8 mouse cellular contexts compared by ENCODE assay signal in genomic region chr1:128358916-128359553, GRCm38 (mm10). TPM values are rescaled to one million over a fixed set of nuclear protein-coding genes. Genes with fewer than 3 reads are reported as not detected.
DNase-seq lines count a peak whose midpoint lies in the region; ATAC-seq and TF ChIP-seq lines count a peak whose summit lies in the region.

No protein-coding gene starts in this region.

- no peaks in the 10 kb centered on the region for H3K27me3 ChIP-seq in heart, embryonic 15.5 days
- H3K27me3 ChIP-seq in ES-Bruce4 (ENCODE audit: control insufficient read depth, insufficient read depth, low read length, poor library complexity, severe bottlenecking): no peaks in the 10 kb centered on the region
- no peaks in the 10 kb centered on the region for H3K27me3 ChIP-seq in intestine, embryonic 14.5 days (replicated peaks; ENCODE audit: control insufficient read depth, insufficient read depth, low read length)

- peaks cover 28% of the 10 kb centered on the region; the same call in 1 of the 2 replicates for H3K36me3 ChIP-seq in heart, embryonic 15.5 days
- peaks cover 39% of the 10 kb centered on the region for H3K36me3 ChIP-seq in ES-Bruce4 (ENCODE audit: control insufficient read depth, insufficient read depth, low read length, poor library complexity, severe bottlenecking)
- H3K36me3 ChIP-seq in intestine, embryonic 14.5 days (ENCODE audit: control insufficient read depth, insufficient read depth, low read length): peaks cover 51% of the 10 kb centered on the region
- peaks cover 19% of the 10 kb centered on the region for H3K36me3 ChIP-seq in macrophage (ENCODE audit: inconsistent target)

- WGBS in heart, embryonic 15.5 days: under 1% methylated on average over 35 of the region's 35 CpGs
- WGBS in intestine, embryonic 14.5 days: under 1% methylated on average over 35 of the region's 35 CpGs
- under 1% methylated on average over 30 of the region's 35 CpGs for WGBS in macrophage (ENCODE audit: missing documents)

- no peak for TF ChIP-seq EP300 in ES-Bruce4 (IDR thresholded peaks at IDR 0.05; ENCODE audit: insufficient read depth, low read depth, low read length)

- TF ChIP-seq CTCF in ES-Bruce4 (IDR thresholded peaks at IDR 0.05; ENCODE audit: low read depth, low read length): no peak

- H3K4me1 ChIP-seq in heart, embryonic 15.5 days (replicated peaks): peaks cover 33% of the 10 kb centered on the region
- H3K4me1 ChIP-seq in ES-Bruce4 (ENCODE audit: control insufficient read depth, insufficient read depth, low read length): no peaks in the 10 kb centered on the region
- H3K4me1 ChIP-seq in intestine, embryonic 14.5 days (replicated peaks; ENCODE audit: control insufficient read depth, insufficient read depth, low read length): peaks cover 18% of the 10 kb centered on the region

- intact Hi-C loops in heart, postnatal 10 days (cut with DNase I): no loop called here

- H3K9me3 ChIP-seq in heart, embryonic 15.5 days (replicated peaks): no peaks in the 10 kb centered on the region
- no peaks in the 10 kb centered on the region for H3K9me3 ChIP-seq in ES-Bruce4 (replicated peaks; ENCODE audit: control insufficient read depth, insufficient read depth, low read length, poor library complexity, severe bottlenecking)
- no peaks in the 10 kb centered on the region for H3K9me3 ChIP-seq in intestine, embryonic 14.5 days (ENCODE audit: control insufficient read depth, low read length)

- H3K9ac ChIP-seq in heart, embryonic 15.5 days: peak overlapping the region; percentile 77
- peak overlapping the region; percentile 96 for H3K9ac ChIP-seq in ES-Bruce4 (ENCODE audit: low read depth, poor library complexity, severe bottlenecking)
- peak overlapping the region; percentile 86 for H3K9ac ChIP-seq in intestine, embryonic 14.5 days (ENCODE audit: low read length)

- peak overlapping the region; percentile 94 for H3K27ac ChIP-seq in heart, embryonic 15.5 days
- peak overlapping the region; percentile 83 for H3K27ac ChIP-seq in ES-Bruce4 (ENCODE audit: insufficient read depth, low read length)
- H3K27ac ChIP-seq in intestine, embryonic 14.5 days (ENCODE audit: low read depth): peak overlapping the region; percentile 95
- peak overlapping the region; percentile 60 for H3K27ac ChIP-seq in macrophage

- no peak for DNase-seq in heart, postnatal 10 days
- peak; percentile 11 for DNase-seq in c-Kit-positive CD71-positive TER-119-negative erythroid progenitor cells, embryonic 14.5 days (ENCODE audit: low read depth)
- DNase-seq in intestine, embryonic 14.5 days (ENCODE audit: low spot score): no peak
- no peak for DNase-seq in T-cell, adult 2 months (ENCODE audit: low spot score)

- peaks cover 43% of the 10 kb centered on the region for H3K79me2 ChIP-seq in macrophage (ENCODE audit: inconsistent target)

- peak overlapping the region; percentile 87 for H3K4me3 ChIP-seq in heart, embryonic 15.5 days
- H3K4me3 ChIP-seq in ES-Bruce4 (ENCODE audit: low read depth, low read length): peak overlapping the region; percentile 98
- H3K4me3 ChIP-seq in intestine, embryonic 14.5 days (ENCODE audit: low read depth, low read length): peak overlapping the region; percentile 86
- peak overlapping the region; percentile 60 for H3K4me3 ChIP-seq in macrophage (ENCODE audit: inconsistent target)

- peak overlapping the region; percentile 84 for H3K4me2 ChIP-seq in heart, embryonic 15.5 days
- peak overlapping the region; percentile 61 for H3K4me2 ChIP-seq in intestine, embryonic 14.5 days (ENCODE audit: low read length)

- peak; percentile 72 for ATAC-seq in heart, embryonic 15.5 days (replicated peaks; ENCODE audit: insufficient number of reproducible peaks, insufficient read depth, low FRiP score, low read depth)
- ATAC-seq in intestine, embryonic 14.5 days (replicated peaks; ENCODE audit: low FRiP score, low TSS enrichment, low read depth): peak; percentile 84
- no peak for ATAC-seq in monocyte, adult 5-6 weeks (replicated peaks; ENCODE audit: insufficient number of reproducible peaks, low FRiP score, low TSS enrichment, poor library complexity, severe bottlenecking)

- TF ChIP-seq POLR2A in ES-Bruce4 (IDR thresholded peaks at IDR 0.05; ENCODE audit: insufficient read depth, low read length): no peak

RNA-seq across cellular contexts. Expression of gene Mcm6, which starts 0.4 kb away (rescaled TPM):
- 118 and 153 TPM in 2 replicates for polyA plus RNA-seq in heart, embryonic 15.5 days (2015; fragmentation: Nextera tagmentation; extraction: Ambion mirVana)
- 10 to 100 TPM; 28.1 to 34.9 TPM for total RNA-seq in heart, postnatal 10 days (2021)
- polyA plus RNA-seq in ES-Bruce4 (2011; ENCODE audit: insufficient read depth, insufficient read length, low read depth, missing spikeins): 206 and 215 TPM in 2 replicates
- 284 and 298 TPM in 2 replicates for polyA plus RNA-seq in intestine, embryonic 14.5 days (2014; fragmentation: Nextera tagmentation; extraction: Ambion mirVana)
- 10 to 100 TPM in 17 of 26 experiments, 1 to 10 TPM in 9; 3.0 to 37.9 (median 18.3) TPM for total RNA-seq in macrophage (2018; cell fraction: chromatin; rRNA removed)
- 10 to 100 TPM; 24.7 to 56.7 (median 34.3) TPM for total RNA-seq in macrophage (2018; cell fraction: cytosol; rRNA removed)
- 100 to 1,000 TPM in 1 of 26 experiments, 10 to 100 TPM in 22, 1 to 10 TPM in 3; 9.7 to 130 (median 21.4) TPM for total RNA-seq in macrophage (2018; cell fraction: nucleus; rRNA removed)
- 23.2 to 176 TPM (median 54.1 TPM) in 3 replicates for polyA plus RNA-seq in macrophage (2018)
- 50.1 to 76.0 TPM (median 57.7 TPM) in 3 replicates for total RNA-seq in monocyte, adult 5-6 weeks (2017)

RNA-seq across cellular contexts. Expression of gene Lct, which starts 30.9 kb away (rescaled TPM):
- polyA plus RNA-seq in heart, embryonic 15.5 days (2015; fragmentation: Nextera tagmentation; extraction: Ambion mirVana): 0.03 and 0.08 TPM in 2 replicates
- total RNA-seq in heart, postnatal 10 days (2021): under 1 TPM in 1 of 2 experiments, not detected in 1; 0.07 TPM
- polyA plus RNA-seq in ES-Bruce4 (2011; ENCODE audit: insufficient read depth, insufficient read length, low read depth, missing spikeins) (0.22 TPM in 1 of 2 replicates, not detected in the other), macrophage (2018) (0.10 TPM in 1 of 3 replicates, not detected in the others)
- 0.31 TPM in 2 replicates for polyA plus RNA-seq in intestine, embryonic 14.5 days (2014; fragmentation: Nextera tagmentation; extraction: Ambion mirVana)
- total RNA-seq in macrophage (2018; cell fraction: chromatin; rRNA removed): 1 to 10 TPM in 1 of 26 experiments, under 1 TPM in 18, not detected in 7; 0.09 to 1.9 (median 0.53) TPM
- total RNA-seq in macrophage (2018; cell fraction: cytosol; rRNA removed): under 1 TPM in 11 of 26 experiments, not detected in 15; 0.03 to 0.19 (median 0.05) TPM
- 1 to 10 TPM in 1 of 26 experiments, under 1 TPM in 18, not detected in 7; 0.06 to 1.2 (median 0.17) TPM for total RNA-seq in macrophage (2018; cell fraction: nucleus; rRNA removed)
- total RNA-seq in monocyte, adult 5-6 weeks (2017): not detected in 3 replicates

RNA-seq across cellular contexts. Expression of gene Dars, which starts 58.1 kb away (rescaled TPM):
- polyA plus RNA-seq in heart, embryonic 15.5 days (2015; fragmentation: Nextera tagmentation; extraction: Ambion mirVana): 96.1 and 99.2 TPM in 2 replicates
- total RNA-seq in heart, postnatal 10 days (2021): 10 to 100 TPM; 54.7 to 60.1 TPM
- polyA plus RNA-seq in ES-Bruce4 (2011; ENCODE audit: insufficient read depth, insufficient read length, low read depth, missing spikeins): 185 and 191 TPM in 2 replicates
- polyA plus RNA-seq in intestine, embryonic 14.5 days (2014; fragmentation: Nextera tagmentation; extraction: Ambion mirVana): 107 and 109 TPM in 2 replicates
- 10 to 100 TPM; 16.3 to 76.0 (median 32.1) TPM for total RNA-seq in macrophage (2018; cell fraction: chromatin; rRNA removed)
- 10 to 100 TPM; 50.4 to 90.2 (median 65.7) TPM for total RNA-seq in macrophage (2018; cell fraction: cytosol; rRNA removed)
- total RNA-seq in macrophage (2018; cell fraction: nucleus; rRNA removed): 10 to 100 TPM; 17.6 to 75.8 (median 31.8) TPM
- polyA plus RNA-seq in macrophage (2018): 51.7 to 126 TPM (median 88.1 TPM) in 3 replicates
- total RNA-seq in monocyte, adult 5-6 weeks (2017): 92.1 to 108 TPM (median 101 TPM) in 3 replicates
